Mouse (Mus musculus): ENCODE measurements at regions not wholly inside any gene's neighbourhood (a gene's known extent, or its start where the extent isn't known, plus 50 kb on each side); places are given as distances from the start of the nearest gene placed in this dataset.

- Histone ChIP-seq H3K4me1 (peaks cover 12% of the 10 kb centered on the region; the same call in 1 of the 2 replicates), H3K36me3 (ENCODE audit: poor library complexity, severe bottlenecking) (no peaks in the 10 kb centered on the region), H3K27me3 (no peaks in the 10 kb centered on the region), H3K9me3 (replicated peaks) (no peaks in the 10 kb centered on the region), H3K27ac (no peak overlapping the region), H3K4me3 (no peak overlapping the region), H3K4me2 (no peak overlapping the region), H3K9ac (no peak overlapping the region)
- 84% methylated on average over 8 of the region's 8 CpGs for WGBS
- ATAC-seq: no peak
Measured at GRCm38 (mm10) chr5:53363898-53364297, 97.0 kb downstream of the Smim20 start.

GRCm38 (mm10) chr5:53366882-53367561, 98.9 kb upstream of the Rbpj start:
- no peaks in the 10 kb centered on the region for H3K9me3 ChIP-seq (replicated peaks)
- no peak overlapping the region for H3K9ac ChIP-seq
- H3K4me1 ChIP-seq: peaks cover 12% of the 10 kb centered on the region; the same call in 1 of the 2 replicates
- no peak overlapping the region for H3K4me3 ChIP-seq
- H3K36me3 ChIP-seq (ENCODE audit: poor library complexity, severe bottlenecking): no peaks in the 10 kb centered on the region
- no peaks in the 10 kb centered on the region for H3K27me3 ChIP-seq
- ATAC-seq: peak; percentile 16; the same call in 1 of the 2 replicates
- WGBS: 70% methylated on average over 6 of the region's 6 CpGs
- no peak overlapping the region for H3K27ac ChIP-seq
- no peak overlapping the region for H3K4me2 ChIP-seq

GRCm38 (mm10) chr5:53370272-53370671, 95.7 kb upstream of the Rbpj start:
- no peak for ATAC-seq
- 94% methylated on average over 7 of the region's 7 CpGs for WGBS
- Histone ChIP-seq H3K4me1 (peaks cover 12% of the 10 kb centered on the region; the same call in 1 of the 2 replicates), H3K4me2 (no peak overlapping the region), H3K9ac (no peak overlapping the region), H3K27me3 (no peaks in the 10 kb centered on the region), H3K9me3 (replicated peaks) (no peaks in the 10 kb centered on the region), H3K4me3 (no peak overlapping the region), H3K36me3 (ENCODE audit: poor library complexity, severe bottlenecking) (no peaks in the 10 kb centered on the region), H3K27ac (no peak overlapping the region)

- whole genome bisulfite sequencing: 92% methylated on average over 3 of the region's 3 CpGs
- Histone ChIP-seq H3K4me1 (peaks cover 8% of the 10 kb centered on the region; the same call in 1 of the 2 replicates), H3K27ac (no peak overlapping the region), H3K9me3 (replicated peaks) (no peaks in the 10 kb centered on the region), H3K27me3 (no peaks in the 10 kb centered on the region), H3K4me3 (no peak overlapping the region), H3K9ac (no peak overlapping the region), H3K4me2 (no peak overlapping the region), H3K36me3 (ENCODE audit: poor library complexity, severe bottlenecking) (no peaks in the 10 kb centered on the region)
- ATAC-seq: no peak
Measured at GRCm38 (mm10) chr5:53371638-53372037, 94.3 kb upstream of the Rbpj start.

- ATAC-seq: no peak
Measured at GRCm38 (mm10) chr5:53373315-53373714, 92.6 kb upstream of the Rbpj start.

GRCm38 (mm10) chr5:53376856-53377255, 89.1 kb upstream of the Rbpj start:
- H3K4me2 ChIP-seq: no peak overlapping the region
- no peaks in the 10 kb centered on the region for H3K9me3 ChIP-seq (replicated peaks)
- H3K27me3 ChIP-seq: no peaks in the 10 kb centered on the region
- no peaks in the 10 kb centered on the region for H3K36me3 ChIP-seq (ENCODE audit: poor library complexity, severe bottlenecking)
- no peak for ATAC-seq
- no peak overlapping the region for H3K4me3 ChIP-seq
- H3K27ac ChIP-seq: no peak overlapping the region
- no peaks in the 10 kb centered on the region for H3K4me1 ChIP-seq
- H3K9ac ChIP-seq: no peak overlapping the region
- 60% methylated on average over 7 of the region's 7 CpGs for WGBS

More at GRCm38 (mm10) chr5:53373315-53373714, 92.6 kb upstream of the Rbpj start:
- Histone ChIP-seq H3K9ac (no peak overlapping the region), H3K9me3 (replicated peaks) (no peaks in the 10 kb centered on the region), H3K4me3 (no peak overlapping the region), H3K27ac (no peak overlapping the region), H3K4me1 (no peaks in the 10 kb centered on the region), H3K4me2 (no peak overlapping the region), H3K36me3 (ENCODE audit: poor library complexity, severe bottlenecking) (no peaks in the 10 kb centered on the region), H3K27me3 (no peaks in the 10 kb centered on the region)
- 82% methylated on average over 2 of the region's 2 CpGs for WGBS

- H3K27ac ChIP-seq: no peak overlapping the region
- no peaks in the 10 kb centered on the region for H3K4me1 ChIP-seq
- no peaks in the 10 kb centered on the region for H3K27me3 ChIP-seq
- no peak overlapping the region for H3K4me2 ChIP-seq
- no peak for ATAC-seq
- H3K4me3 ChIP-seq: no peak overlapping the region
- no peaks in the 10 kb centered on the region for H3K9me3 ChIP-seq (replicated peaks)
- H3K9ac ChIP-seq: no peak overlapping the region
- WGBS: 83% methylated on average over 2 of the region's 2 CpGs
- H3K36me3 ChIP-seq (ENCODE audit: poor library complexity, severe bottlenecking): no peaks in the 10 kb centered on the region
Measured at GRCm38 (mm10) chr5:53377698-53378097, 88.3 kb upstream of the Rbpj start.

- Histone ChIP-seq H3K27ac (no peak overlapping the region), H3K9ac (no peak overlapping the region), H3K36me3 (ENCODE audit: poor library complexity, severe bottlenecking) (no peaks in the 10 kb centered on the region), H3K4me3 (no peak overlapping the region), H3K9me3 (replicated peaks) (no peaks in the 10 kb centered on the region), H3K4me1 (no peaks in the 10 kb centered on the region), H3K27me3 (no peaks in the 10 kb centered on the region), H3K4me2 (no peak overlapping the region)
- no peak for ATAC-seq
Measured at GRCm38 (mm10) chr5:53378106-53378505, 87.8 kb upstream of the Rbpj start.

- Histone ChIP-seq H3K36me3 (ENCODE audit: poor library complexity, severe bottlenecking) (no peaks in the 10 kb centered on the region), H3K27me3 (no peaks in the 10 kb centered on the region), H3K4me2 (no peak overlapping the region), H3K9me3 (replicated peaks) (no peaks in the 10 kb centered on the region), H3K27ac (no peak overlapping the region), H3K9ac (no peak overlapping the region), H3K4me3 (no peak overlapping the region), H3K4me1 (no peaks in the 10 kb centered on the region)
- WGBS: 90% methylated on average over 7 of the region's 7 CpGs
- ATAC-seq: no peak
Measured at GRCm38 (mm10) chr5:53378599-53378998, 87.4 kb upstream of the Rbpj start.

GRCm38 (mm10) chr5:53379612-53380011, 86.3 kb upstream of the Rbpj start:
- H3K9ac ChIP-seq: no peak overlapping the region
- no peak overlapping the region for H3K4me2 ChIP-seq
- no peak for ATAC-seq
- H3K9me3 ChIP-seq (replicated peaks): no peaks in the 10 kb centered on the region
- 81% methylated on average over 17 of the region's 17 CpGs for WGBS
- no peaks in the 10 kb centered on the region for H3K4me1 ChIP-seq
- no peak overlapping the region for H3K4me3 ChIP-seq
- no peaks in the 10 kb centered on the region for H3K27me3 ChIP-seq
- H3K27ac ChIP-seq: no peak overlapping the region
- H3K36me3 ChIP-seq (ENCODE audit: poor library complexity, severe bottlenecking): no peaks in the 10 kb centered on the region

- Histone ChIP-seq H3K27me3 (no peaks in the 10 kb centered on the region), H3K4me3 (no peak overlapping the region), H3K4me1 (no peaks in the 10 kb centered on the region), H3K27ac (no peak overlapping the region), H3K9me3 (replicated peaks) (no peaks in the 10 kb centered on the region), H3K9ac (no peak overlapping the region), H3K4me2 (no peak overlapping the region), H3K36me3 (ENCODE audit: poor library complexity, severe bottlenecking) (no peaks in the 10 kb centered on the region)
- 52% methylated on average over 3 of the region's 3 CpGs for WGBS
- no peak for ATAC-seq
Measured at GRCm38 (mm10) chr5:53380203-53380602, 85.7 kb upstream of the Rbpj start.

GRCm38 (mm10) chr5:53381492-53382199, 84.3 kb upstream of the Rbpj start:
- no peak for ATAC-seq
- no peaks in the 10 kb centered on the region for H3K36me3 ChIP-seq (ENCODE audit: poor library complexity, severe bottlenecking)
- no peaks in the 10 kb centered on the region for H3K4me1 ChIP-seq
- WGBS: 89% methylated on average over 13 of the region's 13 CpGs
- H3K4me3 ChIP-seq: no peak overlapping the region
- H3K4me2 ChIP-seq: no peak overlapping the region
- H3K9me3 ChIP-seq (replicated peaks): no peaks in the 10 kb centered on the region
- H3K9ac ChIP-seq: no peak overlapping the region
- no peaks in the 10 kb centered on the region for H3K27me3 ChIP-seq
- H3K27ac ChIP-seq: no peak overlapping the region

Measured in forebrain, embryonic 13.5 days (tissue).